Mouse (Mus musculus): Measurements from ENCODE around the gene Gbx1. TPM values are rescaled to one million over a fixed set of nuclear protein-coding genes. Genes with fewer than 3 reads are reported as not detected.

The Gbx1 gene
- polyA plus RNA-seq, 1 experiment from 2014 or later: not detected

- peak; percentile 61; the same call in 1 of the 2 replicates for ATAC-seq (ENCODE audit: insufficient read depth, low FRiP score)
- Histone ChIP-seq H3K27ac (ENCODE audit: low read length) (no peak overlapping the region), H3K9ac (ENCODE audit: low read length) (no peak overlapping the region), H3K9me3 (replicated peaks; ENCODE audit: control insufficient read depth, low read length) (no peaks in the 10 kb centered on the region), H3K4me2 (ENCODE audit: low read depth, low read length) (no peak overlapping the region), H3K4me3 (replicated peaks; ENCODE audit: low read length) (no peak overlapping the region), H3K4me1 (ENCODE audit: control insufficient read depth, insufficient read depth, low read length) (peaks cover 8% of the 10 kb centered on the region; the same call in 1 of the 2 replicates), H3K27me3 (ENCODE audit: control insufficient read depth, insufficient read depth, low read length) (peaks cover 59% of the 10 kb centered on the region), H3K36me3 (ENCODE audit: control insufficient read depth, insufficient read depth, low read length) (no peaks in the 10 kb centered on the region)
- WGBS: 20% methylated on average over 24 of the region's 24 CpGs
Observed at GRCm38 (mm10) chr5:24530042-24530689, 3.2 kb upstream of the Gbx1 start.

GRCm38 (mm10) chr5:24527780-24528179 lies 778 bp upstream of the Gbx1 start:
- peaks cover 83% of the 10 kb centered on the region for H3K27me3 ChIP-seq (ENCODE audit: control insufficient read depth, insufficient read depth, low read length)
- no peaks in the 10 kb centered on the region for H3K9me3 ChIP-seq (replicated peaks; ENCODE audit: control insufficient read depth, low read length)
- H3K4me3 ChIP-seq (replicated peaks; ENCODE audit: low read length): no peak overlapping the region
- peaks cover 8% of the 10 kb centered on the region; the same call in 1 of the 2 replicates for H3K4me1 ChIP-seq (ENCODE audit: control insufficient read depth, insufficient read depth, low read length)
- H3K9ac ChIP-seq (ENCODE audit: low read length): no peak overlapping the region
- no peaks in the 10 kb centered on the region for H3K36me3 ChIP-seq (ENCODE audit: control insufficient read depth, insufficient read depth, low read length)
- no peak for ATAC-seq (ENCODE audit: insufficient read depth, low FRiP score)
- no peak overlapping the region for H3K27ac ChIP-seq (ENCODE audit: low read length)
- 15% methylated on average over 6 of the region's 6 CpGs for whole genome bisulfite sequencing
- no peak overlapping the region for H3K4me2 ChIP-seq (ENCODE audit: low read depth, low read length)

- Histone ChIP-seq H3K4me3 (replicated peaks; ENCODE audit: low read length) (peak overlapping the region; percentile 43), H3K27me3 (ENCODE audit: control insufficient read depth, insufficient read depth, low read length) (peaks cover 95% of the 10 kb centered on the region)
- peak; percentile 42; the same call in 1 of the 2 replicates for ATAC-seq (ENCODE audit: insufficient read depth, low FRiP score)
Observed at GRCm38 (mm10) chr5:24526190-24526888, 663 bp downstream of the Gbx1 start.

GRCm38 (mm10) chr5:24525360-24526189 lies 1.4 kb downstream of the Gbx1 start:
- 6% methylated on average over 34 of the region's 34 CpGs for WGBS
- H3K36me3 ChIP-seq (ENCODE audit: control insufficient read depth, insufficient read depth, low read length): no peaks in the 10 kb centered on the region
- no peak overlapping the region for H3K9ac ChIP-seq (ENCODE audit: low read length)
- no peak for ATAC-seq (ENCODE audit: insufficient read depth, low FRiP score)
- peak overlapping the region; percentile 43 for H3K4me3 ChIP-seq (replicated peaks; ENCODE audit: low read length)
- no peak overlapping the region for H3K27ac ChIP-seq (ENCODE audit: low read length)
- H3K4me2 ChIP-seq (ENCODE audit: low read depth, low read length): peak overlapping the region; percentile 78
- no peaks in the 10 kb centered on the region for H3K9me3 ChIP-seq (replicated peaks; ENCODE audit: control insufficient read depth, low read length)
- peaks cover 89% of the 10 kb centered on the region for H3K27me3 ChIP-seq (ENCODE audit: control insufficient read depth, insufficient read depth, low read length)
- peaks cover 8% of the 10 kb centered on the region; the same call in 1 of the 2 replicates for H3K4me1 ChIP-seq (ENCODE audit: control insufficient read depth, insufficient read depth, low read length)

More at GRCm38 (mm10) chr5:24526190-24526888, 663 bp downstream of the Gbx1 start:
- Histone ChIP-seq H3K27ac (ENCODE audit: low read length) (no peak overlapping the region), H3K4me2 (ENCODE audit: low read depth, low read length) (peak overlapping the region; percentile 78), H3K36me3 (ENCODE audit: control insufficient read depth, insufficient read depth, low read length) (no peaks in the 10 kb centered on the region), H3K4me1 (ENCODE audit: control insufficient read depth, insufficient read depth, low read length) (peaks cover 8% of the 10 kb centered on the region; the same call in 1 of the 2 replicates), H3K9ac (ENCODE audit: low read length) (peak overlapping the region; percentile 39), H3K9me3 (replicated peaks; ENCODE audit: control insufficient read depth, low read length) (no peaks in the 10 kb centered on the region)
- under 1% methylated on average over 80 of the region's 109 CpGs for WGBS

- Histone ChIP-seq H3K36me3 (ENCODE audit: control insufficient read depth, insufficient read depth, low read length) (no peaks in the 10 kb centered on the region), H3K4me2 (ENCODE audit: low read depth, low read length) (no peak overlapping the region), H3K27me3 (ENCODE audit: control insufficient read depth, insufficient read depth, low read length) (peaks cover 83% of the 10 kb centered on the region), H3K27ac (ENCODE audit: low read length) (no peak overlapping the region), H3K4me1 (ENCODE audit: control insufficient read depth, insufficient read depth, low read length) (peaks cover 5% of the 10 kb centered on the region; the same call in 1 of the 2 replicates), H3K9ac (ENCODE audit: low read length) (no peak overlapping the region), H3K4me3 (replicated peaks; ENCODE audit: low read length) (no peak overlapping the region), H3K9me3 (replicated peaks; ENCODE audit: control insufficient read depth, low read length) (no peaks in the 10 kb centered on the region)
- no peak for ATAC-seq (ENCODE audit: insufficient read depth, low FRiP score)
- 16% methylated on average over 4 of the region's 4 CpGs for WGBS
Observed at GRCm38 (mm10) chr5:24524522-24524921, 2.5 kb downstream of the Gbx1 start.

- H3K4me3 ChIP-seq (replicated peaks; ENCODE audit: low read length): no peak overlapping the region
- WGBS: 47% methylated on average over 8 of the region's 8 CpGs
- no peaks in the 10 kb centered on the region for H3K9me3 ChIP-seq (replicated peaks; ENCODE audit: control insufficient read depth, low read length)
- H3K27me3 ChIP-seq (ENCODE audit: control insufficient read depth, insufficient read depth, low read length): peaks cover 76% of the 10 kb centered on the region
- no peak overlapping the region for H3K27ac ChIP-seq (ENCODE audit: low read length)
- no peaks in the 10 kb centered on the region for H3K36me3 ChIP-seq (ENCODE audit: control insufficient read depth, insufficient read depth, low read length)
- H3K4me2 ChIP-seq (ENCODE audit: low read depth, low read length): no peak overlapping the region
- H3K4me1 ChIP-seq (ENCODE audit: control insufficient read depth, insufficient read depth, low read length): peaks cover 5% of the 10 kb centered on the region; the same call in 1 of the 2 replicates
- no peak for ATAC-seq (ENCODE audit: insufficient read depth, low FRiP score)
- no peak overlapping the region for H3K9ac ChIP-seq (ENCODE audit: low read length)
Observed at GRCm38 (mm10) chr5:24523806-24524205, 3.2 kb downstream of the Gbx1 start.

GRCm38 (mm10) chr5:24521366-24521765 lies 5.6 kb downstream of the Gbx1 start:
- peaks cover 58% of the 10 kb centered on the region for H3K27me3 ChIP-seq (ENCODE audit: control insufficient read depth, insufficient read depth, low read length)
- WGBS: 55% methylated on average over 8 of the region's 8 CpGs
- H3K4me1 ChIP-seq (ENCODE audit: control insufficient read depth, insufficient read depth, low read length): no peaks in the 10 kb centered on the region

GRCm38 (mm10) chr5:24512271-24512670 lies 14.7 kb downstream of the Gbx1 start:
- Histone ChIP-seq H3K9me3 (replicated peaks; ENCODE audit: control insufficient read depth, low read length) (no peaks in the 10 kb centered on the region), H3K9ac (ENCODE audit: low read length) (no peak overlapping the region), H3K4me3 (replicated peaks; ENCODE audit: low read length) (no peak overlapping the region), H3K27me3 (ENCODE audit: control insufficient read depth, insufficient read depth, low read length) (0 out of 2 replicates have a peak, but pooled peaks cover 4% of the 10 kb centered on the region), H3K36me3 (ENCODE audit: control insufficient read depth, insufficient read depth, low read length) (no peaks in the 10 kb centered on the region), H3K4me2 (ENCODE audit: low read depth, low read length) (no peak overlapping the region), H3K27ac (ENCODE audit: low read length) (no peak overlapping the region), H3K4me1 (ENCODE audit: control insufficient read depth, insufficient read depth, low read length) (no peaks in the 10 kb centered on the region; the same call in 1 of the 2 replicates)
- 39% methylated on average over 8 of the region's 8 CpGs for WGBS
- ATAC-seq (ENCODE audit: insufficient read depth, low FRiP score): peak; percentile 47; the same call in 1 of the 2 replicates

More at GRCm38 (mm10) chr5:24521366-24521765, 5.6 kb downstream of the Gbx1 start:
- H3K27ac ChIP-seq (ENCODE audit: low read length): no peak overlapping the region
- no peaks in the 10 kb centered on the region for H3K36me3 ChIP-seq (ENCODE audit: control insufficient read depth, insufficient read depth, low read length)
- no peak overlapping the region for H3K4me2 ChIP-seq (ENCODE audit: low read depth, low read length)
- no peaks in the 10 kb centered on the region for H3K9me3 ChIP-seq (replicated peaks; ENCODE audit: control insufficient read depth, low read length)
- H3K4me3 ChIP-seq (replicated peaks; ENCODE audit: low read length): no peak overlapping the region
- no peak for ATAC-seq (ENCODE audit: insufficient read depth, low FRiP score)
- H3K9ac ChIP-seq (ENCODE audit: low read length): no peak overlapping the region

Measured in stomach, embryonic 16.5 days (tissue).